Mouse (Mus musculus) brain, embryonic 14.5 days (tissue): ENCODE data around the gene Steap3. TPM values are rescaled to one million over a fixed set of nuclear protein-coding genes. Genes with fewer than 3 reads are reported as not detected.

Experiments
- DNase-seq: peaks from one replicate; pipeline ENCODE4 v3.0.0-alpha.2; 2011; ENCODE audit warnings: low read depth
- CTCF ChIP-seq: fragments of 200-500 bp; IDR thresholded peaks from 2 replicates; pipeline ENCODE4 v1.5.1; 2012; ENCODE audit warnings: inconsistent platforms, mild to moderate bottlenecking, moderate library complexity, borderline replicate concordance; ENCODE audit not compliant: insufficient read depth, insufficient read length; ENCODE audit errors: extremely low read depth
- POLR2A ChIP-seq: fragments of 200-500 bp; IDR thresholded peaks from 2 replicates; pipeline ENCODE4 v1.6.1; 2012; ENCODE audit warnings: mild to moderate bottlenecking, inconsistent platforms, borderline replicate concordance; ENCODE audit not compliant: poor library complexity, insufficient read depth, insufficient read length, severe bottlenecking; ENCODE audit errors: extremely low read depth
- polyA plus RNA-seq: library from polyadenylated mRNA; depleted of rRNA; stranded (reverse); fragments of >200 nt; gene quantifications from 2 replicates; pipeline ENCODE4 v1.2.3, GENCODE M21; 2012

Steap3 gene
- polyA plus RNA-seq, 1 experiment: 3.7 TPM

DNA sequence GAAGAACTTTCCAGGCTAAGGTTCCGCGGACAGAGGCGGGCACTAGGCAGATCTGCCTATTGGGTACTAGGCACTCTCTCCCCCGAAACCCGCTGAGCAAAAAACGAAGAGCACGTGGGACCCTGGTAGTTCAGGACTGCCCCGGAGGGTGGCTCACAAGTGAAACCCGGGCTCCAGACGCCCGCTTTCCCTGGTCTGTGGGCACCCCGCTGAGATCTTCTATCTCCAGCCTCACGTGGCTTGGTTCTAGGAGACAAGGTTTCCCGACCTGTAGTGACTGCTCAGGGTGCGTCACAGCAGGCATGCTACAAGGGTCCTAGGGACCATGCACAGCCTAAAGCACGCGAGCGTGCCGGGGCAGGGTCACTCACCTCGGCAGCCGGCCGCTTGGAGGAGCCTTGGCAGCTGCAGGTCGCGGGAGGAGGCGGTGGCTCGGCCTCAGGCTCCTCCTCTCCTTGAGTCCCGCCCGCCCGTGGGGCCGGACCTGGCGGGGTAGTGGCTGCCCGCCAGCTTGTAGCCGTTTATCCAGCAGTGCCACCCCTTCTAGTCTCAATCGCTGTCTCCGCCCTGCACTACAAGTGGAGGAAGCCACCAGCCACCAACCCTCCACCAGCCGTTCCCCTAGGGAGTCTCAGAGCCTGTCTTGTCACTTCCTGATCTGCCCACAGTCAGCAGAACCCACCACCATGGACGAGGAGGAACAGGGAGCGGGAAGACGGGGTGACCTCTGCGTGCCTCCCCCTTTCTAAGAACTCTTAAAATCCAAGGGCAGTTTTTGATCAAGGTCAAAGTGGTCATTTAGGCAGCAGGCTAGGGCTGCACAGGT is 7.4 kb downstream of the Steap3 start:
- peak; percentile 89 for DNase-seq
- TF ChIP-seq CTCF: no peak
- no peak for TF ChIP-seq POLR2A

DNA sequence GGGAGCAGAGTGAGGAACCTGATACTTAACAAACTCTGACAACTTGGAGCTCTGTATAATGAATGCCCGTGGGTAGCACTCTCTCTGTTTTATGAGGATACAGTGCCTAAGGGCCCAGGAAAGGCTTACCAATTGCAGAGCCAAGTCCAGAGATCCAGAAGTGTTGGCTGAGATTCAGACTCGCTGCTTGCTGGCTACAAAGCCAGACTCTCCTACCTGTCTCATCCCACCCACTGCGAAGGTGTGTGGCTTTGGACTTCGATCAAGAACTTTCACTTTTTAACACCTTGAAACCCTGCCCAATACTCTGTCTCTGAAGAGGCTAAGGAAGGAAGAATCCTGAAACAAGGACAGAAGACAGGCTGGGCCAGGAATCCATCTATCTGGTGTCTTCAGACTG is 9.3 kb downstream of the Steap3 start:
- no peak for TF ChIP-seq CTCF
- no peak for TF ChIP-seq POLR2A
- DNase-seq: no peak

DNA sequence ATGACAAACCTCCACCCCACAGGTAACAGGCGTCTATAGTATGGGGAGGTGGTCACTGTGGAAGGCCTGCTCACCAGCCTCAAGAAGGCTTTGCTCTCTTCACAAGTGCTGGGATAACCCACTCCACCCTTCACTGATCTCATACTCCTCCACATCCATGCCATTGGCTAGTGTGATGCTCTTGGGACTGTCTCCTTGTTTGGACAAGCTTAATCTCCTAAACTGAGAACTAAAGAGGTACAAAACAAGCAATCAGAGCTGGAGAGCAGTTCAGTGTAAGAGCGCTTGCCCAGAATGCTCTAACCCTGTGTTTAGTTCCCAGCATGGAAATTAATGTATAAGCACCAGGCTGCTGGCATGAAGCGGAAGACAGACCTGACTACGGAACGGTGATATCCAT is 11.3 kb downstream of the Steap3 start:
- no peak for TF ChIP-seq POLR2A
- TF ChIP-seq CTCF: no peak
- no peak for DNase-seq

DNA sequence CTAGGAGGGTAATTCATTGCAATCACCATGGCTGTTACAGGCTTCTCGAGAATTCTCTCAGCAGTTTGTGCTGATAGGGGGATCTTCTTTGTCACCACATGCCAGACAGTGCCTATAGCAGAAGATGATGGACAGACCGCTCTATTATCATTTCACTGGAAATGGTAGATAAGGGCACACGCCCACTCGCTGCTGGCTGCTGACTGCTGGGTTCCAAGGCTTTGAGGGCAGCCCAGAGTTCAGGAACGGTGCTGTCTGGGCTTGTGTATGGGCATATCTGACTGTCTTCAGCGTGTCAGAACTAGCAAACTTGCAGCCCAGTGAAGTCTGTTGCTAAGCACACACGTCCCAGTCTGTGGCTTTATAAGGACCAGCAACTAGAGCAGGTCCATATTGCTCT is 13.3 kb downstream of the Steap3 start:
- no peak for TF ChIP-seq CTCF
- no peak for TF ChIP-seq POLR2A
- DNase-seq: no peak

DNA sequence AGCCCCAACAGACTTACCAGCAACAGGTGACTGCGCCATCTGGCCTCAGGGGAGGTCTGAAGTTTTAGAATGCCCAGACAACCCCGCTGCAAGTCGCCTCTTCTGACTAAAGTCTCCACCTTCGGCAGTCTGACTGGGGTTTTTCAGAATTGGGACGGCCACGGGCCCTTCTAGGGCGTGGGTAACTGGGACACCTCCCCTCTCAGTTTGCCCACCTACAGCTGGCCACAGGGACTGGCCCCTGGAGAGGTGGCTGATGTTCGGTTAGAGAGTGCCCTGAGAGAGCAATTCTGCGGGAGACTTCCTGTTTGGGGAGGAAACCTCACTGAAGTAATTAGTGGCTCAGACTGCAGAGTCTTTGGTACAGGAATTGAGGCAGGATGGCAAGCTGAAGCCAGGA is 13.8 kb downstream of the Steap3 start:
- TF ChIP-seq CTCF: no peak
- TF ChIP-seq POLR2A: no peak
- no peak for DNase-seq

DNA sequence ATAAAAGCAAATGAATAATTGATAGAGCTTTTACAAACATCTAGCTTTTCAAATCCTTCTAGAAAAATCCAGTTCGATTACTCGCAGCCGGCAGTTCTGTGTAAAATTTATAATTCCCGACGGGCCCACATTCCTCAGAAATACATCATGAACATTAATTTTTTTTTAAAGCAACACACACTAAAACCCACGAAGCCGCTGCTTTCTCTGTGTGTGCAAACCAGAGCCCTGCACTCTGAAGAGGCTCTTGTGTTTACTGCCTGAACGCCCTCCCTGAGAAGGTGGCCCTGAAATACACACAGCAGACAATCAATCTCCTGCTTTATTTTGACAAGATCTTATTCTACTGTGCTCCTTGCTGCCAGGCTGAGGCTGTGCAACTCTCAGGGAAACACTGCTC is 14.3 kb downstream of the Steap3 start:
- no peak for TF ChIP-seq CTCF
- no peak for TF ChIP-seq POLR2A
- no peak for DNase-seq

DNA sequence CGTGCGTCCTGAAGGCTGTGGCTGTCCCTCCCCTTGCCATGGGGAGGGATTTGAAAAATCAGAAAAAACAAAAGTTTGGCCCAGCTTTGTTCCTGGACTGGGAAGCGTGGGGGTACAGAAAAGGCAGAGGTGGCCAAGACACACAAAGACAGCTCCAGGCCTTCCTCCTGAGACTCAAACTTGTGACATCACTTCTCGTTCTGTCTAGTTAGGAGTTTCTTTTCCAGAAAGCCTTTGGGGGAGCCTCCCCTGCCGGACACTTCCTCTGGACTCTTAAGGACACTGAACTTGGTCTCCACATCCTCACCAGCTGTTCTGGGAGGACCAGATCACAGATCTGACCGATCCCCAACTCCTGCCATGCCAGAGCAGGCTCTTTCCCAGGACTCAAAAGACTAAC is 18.8 kb downstream of the Steap3 start:
- TF ChIP-seq CTCF (no peak), POLR2A (no peak)
- no peak for DNase-seq

DNA sequence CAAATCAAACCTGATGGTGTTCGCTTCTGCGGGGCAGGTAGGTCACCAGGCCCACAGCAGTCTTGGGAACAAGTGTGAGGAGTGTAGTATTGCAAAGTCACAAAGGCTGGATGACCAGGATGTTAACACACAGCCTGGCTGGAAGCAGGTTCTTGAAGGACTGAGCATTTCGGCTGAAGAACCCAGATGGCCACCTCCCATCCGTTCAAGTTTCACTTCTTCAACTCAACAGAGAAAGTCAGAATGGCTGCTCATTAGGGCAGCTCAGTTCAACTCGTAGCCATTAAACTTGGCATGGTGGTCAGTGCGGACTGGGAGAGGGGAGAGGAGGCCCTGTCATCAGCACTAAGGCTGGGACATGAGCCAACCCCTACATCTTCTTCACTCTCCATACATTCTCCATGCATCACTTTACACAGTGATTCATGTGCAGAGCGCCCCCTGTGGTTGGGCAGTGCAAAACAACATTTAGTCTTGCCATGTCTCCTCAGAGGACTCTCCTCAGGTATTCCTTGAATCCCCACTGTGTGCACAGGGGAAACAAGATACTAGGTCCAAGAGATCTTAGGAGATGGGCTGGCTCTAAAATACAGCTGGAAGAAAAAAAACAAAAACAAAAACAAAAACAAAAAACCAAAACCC is 19.9 kb downstream of the Steap3 start:
- TF ChIP-seq CTCF: no peak
- no peak for TF ChIP-seq POLR2A

DNA sequence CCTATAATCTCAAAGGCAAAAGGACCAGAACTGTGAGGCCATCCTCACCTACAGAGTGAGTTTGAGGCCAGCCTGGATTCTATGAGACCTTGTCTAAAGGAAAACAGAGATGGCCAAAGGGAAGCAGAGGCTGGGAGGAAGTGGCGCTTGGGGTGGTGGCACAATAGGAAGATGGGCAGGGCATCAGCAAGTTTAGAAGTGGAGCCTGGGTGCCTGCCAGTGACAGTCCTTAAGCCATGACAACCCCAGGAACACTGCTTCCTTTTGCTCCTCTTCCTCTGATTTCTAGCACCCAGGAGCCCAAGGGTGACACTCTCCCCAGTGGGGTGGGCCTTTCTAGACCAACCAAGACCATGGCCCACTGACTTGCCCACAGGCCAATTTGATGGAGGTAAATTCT is 21.3 kb downstream of the Steap3 start:
- TF ChIP-seq POLR2A (no peak), CTCF (no peak)
- no peak for DNase-seq

More for the DNA sequence above, 19.9 kb downstream of the Steap3 start:
- no peak for DNase-seq

DNA sequence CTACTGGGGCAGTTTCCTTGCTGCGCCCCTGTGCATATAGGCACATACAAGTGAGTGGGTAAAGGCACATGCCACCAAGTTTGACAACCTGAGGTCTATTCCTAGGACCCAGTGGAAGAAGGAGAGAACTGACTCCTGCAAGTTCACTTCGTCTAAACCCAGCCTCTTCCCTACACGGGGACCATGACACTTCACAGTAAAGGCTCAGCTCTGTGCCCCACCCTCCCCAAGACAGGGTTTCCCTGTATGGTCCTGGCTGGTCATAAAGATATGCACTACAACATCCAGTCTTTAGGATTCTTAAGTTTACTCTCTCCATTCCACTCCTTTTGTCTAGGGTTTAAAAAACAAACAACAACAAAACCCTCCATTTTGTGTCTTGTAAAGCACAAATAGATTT is 21.9 kb downstream of the Steap3 start:
- no peak for DNase-seq
- no peak for TF ChIP-seq CTCF
- no peak for TF ChIP-seq POLR2A

DNA sequence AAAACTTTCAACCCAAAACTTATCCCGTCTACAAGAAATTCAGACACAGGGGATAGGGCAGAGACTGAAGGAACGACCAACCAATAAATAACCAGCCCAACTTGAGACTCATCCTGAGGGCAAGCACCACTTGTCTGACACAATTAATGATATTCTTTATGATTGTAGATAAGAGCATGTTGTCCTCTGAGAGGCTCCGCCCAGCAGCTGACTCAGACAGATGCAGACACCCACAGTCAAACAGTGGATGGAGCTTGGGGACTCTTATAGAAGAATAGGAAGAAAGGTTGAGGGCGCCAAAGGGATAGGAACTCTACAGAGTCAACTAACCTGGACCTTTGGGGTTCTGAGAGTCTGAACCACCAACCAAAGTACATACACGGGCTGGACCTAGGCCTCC is 22.7 kb downstream of the Steap3 start:
- DNase-seq: no peak
- no peak for TF ChIP-seq POLR2A
- no peak for TF ChIP-seq CTCF

DNA sequence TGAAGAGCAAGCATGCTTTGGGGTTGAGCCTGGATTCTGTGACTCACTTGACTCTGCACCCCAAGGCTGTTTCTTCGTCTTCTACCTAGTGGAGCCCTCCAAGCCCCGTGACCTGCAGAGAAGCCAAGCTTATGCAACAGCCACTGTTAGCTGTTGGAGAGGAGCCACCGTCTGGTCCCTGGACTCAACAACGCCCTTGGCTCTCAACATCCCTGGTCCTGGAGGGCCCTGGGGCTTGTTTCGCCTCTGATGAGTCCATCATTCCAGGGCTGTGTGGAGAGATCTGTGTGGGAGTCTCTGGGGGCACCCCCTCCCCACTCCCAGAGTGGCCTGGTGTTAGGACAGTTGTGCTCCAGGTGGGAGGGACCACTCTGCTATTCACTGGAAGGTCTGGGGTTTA is 24.3 kb downstream of the Steap3 start:
- no peak for DNase-seq

DNA sequence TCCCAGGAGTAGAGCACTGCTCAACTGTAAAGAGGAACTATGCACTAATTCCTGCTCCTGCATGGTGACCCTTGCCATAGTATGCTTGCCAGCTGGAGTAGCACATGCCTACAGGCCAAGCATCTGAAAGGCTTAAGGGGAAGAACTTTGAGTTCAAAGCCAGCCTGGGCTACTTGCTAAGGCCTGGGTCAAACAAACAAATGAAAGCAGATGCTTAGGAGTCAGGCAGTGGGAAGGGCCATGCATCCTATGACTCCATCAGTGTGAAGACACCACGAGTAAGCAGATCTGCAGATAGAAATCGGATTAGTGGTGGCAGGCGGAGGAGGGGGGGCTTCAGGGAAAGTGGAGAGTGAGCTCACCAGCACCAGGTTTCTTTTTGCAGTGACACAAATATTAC is 25.2 kb downstream of the Steap3 start:
- DNase-seq: no peak
- no peak for TF ChIP-seq CTCF
- no peak for TF ChIP-seq POLR2A

More for the DNA sequence above, 24.3 kb downstream of the Steap3 start:
- TF ChIP-seq POLR2A: no peak
- TF ChIP-seq CTCF: no peak

DNA sequence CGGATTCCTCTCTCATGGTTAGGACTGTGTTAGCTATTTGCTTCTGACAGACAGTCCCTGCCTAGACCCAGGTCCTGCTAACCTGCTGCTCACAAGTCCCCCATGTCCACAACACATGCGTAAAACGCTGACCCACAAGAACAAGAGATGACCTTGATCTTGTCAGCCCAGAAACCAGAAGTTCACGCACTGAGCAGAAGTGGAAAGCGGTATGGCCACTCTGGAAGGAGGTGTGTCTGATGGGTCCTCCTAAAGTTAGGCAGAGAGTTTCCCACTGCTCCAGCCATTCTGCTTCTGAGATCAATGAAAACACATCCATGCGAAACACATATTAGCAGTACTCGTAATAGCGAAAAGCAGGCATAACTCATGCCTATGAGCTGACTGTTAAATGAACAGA is 25.6 kb downstream of the Steap3 start:
- TF ChIP-seq POLR2A (no peak), CTCF (no peak)
- no peak for DNase-seq
